Mouse (Mus musculus): Measurements from ENCODE around the gene Plekhg1. TPM values are rescaled to one million over a fixed set of nuclear protein-coding genes. Genes with fewer than 3 reads are reported as not detected.

The Plekhg1 gene
- total and polyA plus RNA-seq, 2 experiments from 2014 or later = 4.1 to 14.3 TPM

DNA sequence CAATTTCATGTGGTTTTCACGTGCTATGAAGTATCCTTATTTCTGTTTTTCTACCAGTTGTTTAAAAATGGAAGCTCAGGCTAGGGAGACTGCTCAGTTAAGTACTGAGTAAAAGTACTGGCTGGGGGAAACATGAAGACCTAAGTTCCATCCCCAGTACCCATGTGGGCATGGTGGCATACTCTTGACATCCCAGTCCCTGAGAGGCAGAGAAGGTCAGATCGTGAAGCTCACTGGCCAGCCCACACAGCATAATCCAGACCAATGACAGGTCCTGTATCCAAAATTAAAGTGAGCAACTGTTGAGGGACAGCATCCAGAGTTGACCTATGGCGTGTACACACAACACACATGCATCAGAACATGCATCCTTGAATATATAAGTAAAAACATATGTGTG is 234.2 kb downstream of the Plekhg1 start:
- Histone ChIP-seq H3K27me3 (ENCODE audit: control insufficient read depth, insufficient read depth, low read length) (no peaks in the 10 kb centered on the region), H3K4me2 (ENCODE audit: low read depth, low read length) (peak overlapping the region; percentile 93; the same call in 1 of the 2 replicates), H3K4me1 (ENCODE audit: control insufficient read depth, insufficient read depth) (no peaks in the 10 kb centered on the region), H3K36me3 (replicated peaks; ENCODE audit: control insufficient read depth, insufficient read depth, low read length) (no peaks in the 10 kb centered on the region; the same call in 1 of the 2 replicates), H3K9ac (replicated peaks; ENCODE audit: low read depth, low read length) (no peak overlapping the region), H3K9me3 (replicated peaks; ENCODE audit: control insufficient read depth, low read length) (no peaks in the 10 kb centered on the region), H3K27ac (ENCODE audit: low read depth) (no peak overlapping the region), H3K4me3 (ENCODE audit: low read depth, low read length) (no peak overlapping the region)
- DNase-seq (ENCODE audit: low spot score) = no peak
- TF ChIP-seq EP300 (IDR thresholded peaks at IDR 0.05; ENCODE audit: low read depth) = no peak
- TF ChIP-seq CTCF (IDR thresholded peaks at IDR 0.05; ENCODE audit: low read depth) = no peak
- ATAC-seq (ENCODE audit: insufficient read depth, low read depth) = no peak
- WGBS = 69% methylated on average over 3 of the region's 3 CpGs

DNA sequence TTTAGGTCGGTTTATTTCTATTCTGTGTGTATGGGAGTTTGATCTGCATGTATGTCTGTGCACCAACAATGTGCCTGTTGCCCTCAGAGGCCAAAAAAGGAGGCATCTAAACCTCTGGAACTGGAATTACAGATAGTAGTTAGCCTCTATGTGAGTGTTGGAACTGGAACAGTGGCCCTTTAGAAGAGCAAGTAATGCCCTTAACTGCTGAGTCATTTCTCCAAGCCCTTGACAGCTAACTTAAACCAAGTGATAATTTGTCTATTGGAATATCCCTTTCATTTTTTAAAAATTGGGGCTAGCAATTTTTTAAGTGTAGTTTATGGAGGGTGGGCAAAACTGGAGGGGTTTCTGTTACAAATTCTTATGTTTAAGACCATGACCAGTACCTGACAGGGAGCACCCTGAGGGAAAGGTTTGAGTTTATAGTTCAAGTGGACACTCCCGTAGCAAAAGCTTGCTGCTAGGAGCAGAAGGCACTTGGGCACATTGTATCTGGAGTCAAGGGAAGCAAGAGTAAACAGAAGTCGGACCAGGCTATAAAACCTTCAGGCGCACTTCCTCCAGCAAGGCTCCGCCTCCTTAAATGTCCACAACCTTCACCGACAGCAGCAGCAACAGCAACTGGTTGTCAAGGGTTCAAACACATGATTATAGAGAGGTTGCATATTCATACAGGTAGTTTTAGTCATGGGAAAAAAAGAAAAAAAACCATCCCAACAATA is 235.9 kb downstream of the Plekhg1 start:
- WGBS = 65% methylated on average over 6 of the region's 6 CpGs
- Histone ChIP-seq H3K9me3 (replicated peaks; ENCODE audit: control insufficient read depth, low read length) (no peaks in the 10 kb centered on the region), H3K4me1 (ENCODE audit: control insufficient read depth, insufficient read depth) (no peaks in the 10 kb centered on the region), H3K36me3 (replicated peaks; ENCODE audit: control insufficient read depth, insufficient read depth, low read length) (peaks cover 10% of the 10 kb centered on the region), H3K27me3 (ENCODE audit: control insufficient read depth, insufficient read depth, low read length) (no peaks in the 10 kb centered on the region), H3K4me2 (ENCODE audit: low read depth, low read length) (no peak overlapping the region), H3K4me3 (ENCODE audit: low read depth, low read length) (no peak overlapping the region), H3K9ac (replicated peaks; ENCODE audit: low read depth, low read length) (no peak overlapping the region), H3K27ac (ENCODE audit: low read depth) (no peak overlapping the region)
- DNase-seq (ENCODE audit: low spot score) (no peak), ATAC-seq (ENCODE audit: insufficient read depth, low read depth) (no peak)
- TF ChIP-seq EP300 (IDR thresholded peaks at IDR 0.05; ENCODE audit: low read depth) (no peak), CTCF (IDR thresholded peaks at IDR 0.05; ENCODE audit: low read depth) (no peak)

DNA sequence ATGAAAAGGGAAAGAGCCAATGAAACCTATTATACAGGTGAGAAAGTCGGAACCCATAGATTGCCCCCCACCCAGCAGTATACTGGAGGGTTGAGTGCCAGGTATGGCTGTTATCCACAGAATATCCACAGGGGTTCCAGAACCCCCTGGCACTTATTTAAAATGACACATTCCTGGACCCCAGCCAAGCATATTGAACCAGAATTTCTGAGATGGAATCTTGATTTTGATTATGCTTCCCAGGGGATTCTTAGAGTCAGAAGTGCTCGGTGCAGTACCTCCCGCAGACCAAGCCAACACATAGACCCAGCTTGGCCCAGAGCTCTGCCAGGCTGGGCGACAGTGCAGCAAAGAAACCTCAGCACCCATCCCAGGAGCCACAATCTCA is 236.5 kb downstream of the Plekhg1 start:
- no peak for TF ChIP-seq CTCF (IDR thresholded peaks at IDR 0.05; ENCODE audit: low read depth)
- no peak for TF ChIP-seq EP300 (IDR thresholded peaks at IDR 0.05; ENCODE audit: low read depth)
- Histone ChIP-seq H3K4me2 (ENCODE audit: low read depth, low read length) (no peak overlapping the region), H3K9ac (replicated peaks; ENCODE audit: low read depth, low read length) (no peak overlapping the region), H3K27ac (ENCODE audit: low read depth) (no peak overlapping the region), H3K4me1 (ENCODE audit: control insufficient read depth, insufficient read depth) (no peaks in the 10 kb centered on the region), H3K27me3 (ENCODE audit: control insufficient read depth, insufficient read depth, low read length) (no peaks in the 10 kb centered on the region), H3K4me3 (ENCODE audit: low read depth, low read length) (no peak overlapping the region), H3K36me3 (replicated peaks; ENCODE audit: control insufficient read depth, insufficient read depth, low read length) (peaks cover 10% of the 10 kb centered on the region), H3K9me3 (replicated peaks; ENCODE audit: control insufficient read depth, low read length) (no peaks in the 10 kb centered on the region)
- ATAC-seq (ENCODE audit: insufficient read depth, low read depth) (no peak), DNase-seq (ENCODE audit: low spot score) (no peak)
- 85% methylated on average over 4 of the region's 4 CpGs for WGBS

- H3K36me3 ChIP-seq (replicated peaks; ENCODE audit: control insufficient read depth, insufficient read depth, low read length) = peaks cover 10% of the 10 kb centered on the region
- ATAC-seq (ENCODE audit: insufficient read depth, low read depth) (no peak), DNase-seq (ENCODE audit: low spot score) (no peak)
- no peaks in the 10 kb centered on the region for H3K27me3 ChIP-seq (ENCODE audit: control insufficient read depth, insufficient read depth, low read length)
- H3K9me3 ChIP-seq (replicated peaks; ENCODE audit: control insufficient read depth, low read length) = no peaks in the 10 kb centered on the region
- no peak overlapping the region for H3K4me3 ChIP-seq (ENCODE audit: low read depth, low read length)
- no peak overlapping the region; the same call in 1 of the 2 replicates for H3K27ac ChIP-seq (ENCODE audit: low read depth)
- no peak for TF ChIP-seq CTCF (IDR thresholded peaks at IDR 0.05; ENCODE audit: low read depth)
- H3K4me1 ChIP-seq (ENCODE audit: control insufficient read depth, insufficient read depth) = no peaks in the 10 kb centered on the region
- 46% methylated on average over 3 of the region's 3 CpGs for WGBS
- no peak overlapping the region for H3K9ac ChIP-seq (replicated peaks; ENCODE audit: low read depth, low read length)
- no peak overlapping the region for H3K4me2 ChIP-seq (ENCODE audit: low read depth, low read length)
These were observed 238.2 kb downstream of the Plekhg1 start for GRCm38 (mm10) chr10:3978326-3978725.

GRCm38 (mm10) chr10:3978792-3979488 is 238.8 kb downstream of the Plekhg1 start:
- peak; percentile 72 for ATAC-seq (ENCODE audit: insufficient read depth, low read depth)
- no peak overlapping the region for H3K4me3 ChIP-seq (ENCODE audit: low read depth, low read length)
- H3K9ac ChIP-seq (replicated peaks; ENCODE audit: low read depth, low read length) = no peak overlapping the region
- TF ChIP-seq CTCF (IDR thresholded peaks at IDR 0.05; ENCODE audit: low read depth) (no peak), EP300 (IDR thresholded peaks at IDR 0.05; ENCODE audit: low read depth) (0 out of 2 replicates have a peak, but pooled peaks have one; percentile 20)
- H3K4me2 ChIP-seq (ENCODE audit: low read depth, low read length) = no peak overlapping the region
- H3K27me3 ChIP-seq (ENCODE audit: control insufficient read depth, insufficient read depth, low read length) = no peaks in the 10 kb centered on the region
- no peaks in the 10 kb centered on the region for H3K4me1 ChIP-seq (ENCODE audit: control insufficient read depth, insufficient read depth)
- WGBS = 75% methylated on average over 5 of the region's 5 CpGs
- no peak for DNase-seq (ENCODE audit: low spot score)
- H3K36me3 ChIP-seq (replicated peaks; ENCODE audit: control insufficient read depth, insufficient read depth, low read length) = peaks cover 10% of the 10 kb centered on the region
- H3K9me3 ChIP-seq (replicated peaks; ENCODE audit: control insufficient read depth, low read length) = no peaks in the 10 kb centered on the region
- no peak overlapping the region; the same call in 1 of the 2 replicates for H3K27ac ChIP-seq (ENCODE audit: low read depth)
